Mouse (Mus musculus): ENCODE results near the gene Gm7544.

DNA sequence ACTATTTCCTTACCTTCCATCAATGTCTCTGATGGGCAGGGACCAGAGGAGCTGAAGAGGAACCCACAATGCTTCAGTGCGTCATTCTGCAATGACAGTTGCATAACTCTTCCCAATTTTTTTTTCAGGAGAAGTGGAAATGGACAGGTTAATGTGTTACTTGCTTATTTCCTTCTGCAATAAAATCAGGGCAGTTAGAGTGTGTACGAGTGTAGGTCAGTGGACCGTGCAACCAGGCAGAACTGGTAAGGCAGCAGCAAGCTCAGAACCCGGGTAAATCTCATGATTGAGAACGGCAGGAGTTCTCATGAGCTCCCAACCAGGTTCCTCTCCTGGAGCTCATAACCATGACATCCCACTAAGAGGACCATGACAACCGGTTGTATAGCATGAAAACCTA is 36.3 kb upstream of the Gm7544 start:
- TF ChIP-seq POLR2A (IDR thresholded peaks at IDR 0.05; ENCODE audit: extremely low read depth, insufficient read depth, low read length): no peak
- TF ChIP-seq CTCF (IDR thresholded peaks at IDR 0.05; ENCODE audit: extremely low read depth, insufficient read depth, low read length): no peak

Data from cortical plate, adult 2 months (tissue).